Mouse (Mus musculus) left cerebral cortex, postnatal 4 days (tissue): Measurements from ENCODE around the gene Cfap57. TPM values are rescaled to one million over a fixed set of nuclear protein-coding genes. Genes with fewer than 3 reads are reported as not detected.

Experiments used
- DNase-seq: peaks from one replicate; pipeline ENCODE4 v3.0.0-alpha.2; 2022
- intact Hi-C: fragments of 180-260 bp; cut with DNase I; formaldehyde crosslinking; loops from one replicate; pipeline ENCODE4 v1.15.1; 2025
- total RNA-seq, 2 experiments: library from RNA; stranded (reverse); gene quantifications; 2 replicates each; pipeline ENCODE4 v1.2.3; 2021

Cfap57 gene
- total RNA-seq, result 1 to 10 TPM in 1 of 2 experiments, under 1 TPM in 1; 0.97 to 1.3 TPM

- intact Hi-C loops, result no loop called here
- peak; percentile 88 for DNase-seq
Measured at GRCm38 (mm10) chr4:118620279-118620966, at the start of gene Cfap57, which contains the start of gene Ebna1bp2. Cfap57 (minus strand) TSS chr4:118620777. Ebna1bp2 (plus strand) TSS chr4:118620799.

GRCm38 (mm10) chr4:118658652-118659051, 38.1 kb upstream of the Cfap57 start, which contains the start of gene Olfr62:
Olfr62 (plus strand) TSS chr4:118658952.
- intact Hi-C loops, result no loop called here

GRCm38 (mm10) chr4:118645234-118645633, 24.7 kb upstream of the Cfap57 start:
- intact Hi-C loops, result loop anchor here (5.0 kb wide), 1 partner anchor 347 kb away; no protein-coding TSS in a partner anchor

More at GRCm38 (mm10) chr4:118658652-118659051, 38.1 kb upstream of the Cfap57 start, which contains the start of gene Olfr62:
- DNase-seq, result no peak

GRCm38 (mm10) chr4:118642346-118643190, 22.0 kb upstream of the Cfap57 start:
- intact Hi-C loops, result no loop called here
- DNase-seq, result peak; percentile 17

More at GRCm38 (mm10) chr4:118645234-118645633, 24.7 kb upstream of the Cfap57 start:
- peak; percentile 64 for DNase-seq

DNA sequence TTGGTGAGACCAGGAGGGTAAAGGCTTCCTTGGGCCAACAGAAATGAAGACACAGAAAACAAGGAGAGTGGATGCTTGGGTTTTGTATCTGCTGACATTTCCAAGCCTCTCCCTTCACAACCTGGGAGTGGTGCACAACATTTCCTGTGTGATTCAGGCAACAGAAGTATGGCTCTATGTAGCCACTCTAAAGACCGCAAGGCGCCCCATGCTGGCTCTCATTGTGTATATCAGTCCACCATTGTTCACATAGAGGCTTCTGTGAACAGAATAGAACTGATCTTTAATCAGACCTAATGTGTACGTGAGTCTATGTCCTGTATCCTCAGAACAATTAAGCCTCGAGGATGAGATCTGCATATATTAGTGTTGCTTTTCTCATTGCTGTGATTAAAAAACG, 9.7 kb upstream of the Cfap57 start:
- intact Hi-C loops, result no loop called here
- DNase-seq, result no peak

- intact Hi-C loops, result no loop called here
- no peak for DNase-seq
Measured at GRCm38 (mm10) chr4:118621781-118622180, 1.2 kb upstream of the Cfap57 start.

GRCm38 (mm10) chr4:118620967-118621320, 367 bp upstream of the Cfap57 start:
- intact Hi-C loops, result no loop called here
- no peak for DNase-seq

- DNase-seq, result peak; percentile 42
- intact Hi-C loops, result no loop called here
Measured at GRCm38 (mm10) chr4:118615412-118615811, 5.2 kb downstream of the Cfap57 start.

DNA sequence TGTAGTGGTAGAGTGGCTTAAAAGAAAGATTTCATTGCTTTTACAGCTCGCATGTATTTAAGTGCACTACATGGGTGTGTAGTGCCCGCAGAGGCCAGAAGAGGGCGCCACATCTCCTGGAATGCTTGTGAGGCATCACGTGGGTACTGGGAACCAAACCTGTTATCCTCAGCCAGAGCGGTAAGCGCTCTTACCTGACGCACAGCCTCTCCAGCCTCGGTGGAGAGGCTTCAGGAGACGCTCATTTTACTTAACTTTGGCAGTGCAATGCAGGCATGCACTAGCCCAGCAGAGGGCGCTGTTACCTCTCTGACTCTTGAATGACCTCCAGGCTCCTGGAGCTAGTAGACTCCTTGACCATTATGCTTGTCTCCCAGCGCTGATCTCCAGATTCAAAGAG, 8.0 kb downstream of the Cfap57 start:
- intact Hi-C loops, result no loop called here
- DNase-seq, result peak; percentile 50

GRCm38 (mm10) chr4:118609836-118610235, 10.7 kb downstream of the Cfap57 start:
- intact Hi-C loops, result no loop called here

DNA sequence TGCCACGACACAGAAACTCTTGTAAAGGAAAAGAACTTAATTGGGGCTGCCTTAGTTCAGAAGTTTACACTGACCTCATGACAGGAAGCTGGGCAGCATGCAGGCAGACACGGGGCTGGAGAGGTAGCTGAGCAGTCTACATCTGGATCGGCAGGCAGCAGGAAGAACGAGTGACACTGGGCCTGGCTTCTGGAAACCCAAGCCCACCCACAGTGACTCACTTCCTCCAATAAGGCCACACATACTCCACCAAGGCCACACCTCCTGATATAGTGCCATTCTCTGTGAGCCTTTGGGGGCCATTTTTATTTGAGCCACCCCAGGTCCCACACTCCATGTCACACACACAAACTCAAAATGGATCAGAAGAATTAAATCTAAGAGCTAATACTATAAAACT, 16.5 kb downstream of the Cfap57 start:
- no peak for DNase-seq
- intact Hi-C loops, result no loop called here

More at GRCm38 (mm10) chr4:118609836-118610235, 10.7 kb downstream of the Cfap57 start:
- DNase-seq, result no peak

DNA sequence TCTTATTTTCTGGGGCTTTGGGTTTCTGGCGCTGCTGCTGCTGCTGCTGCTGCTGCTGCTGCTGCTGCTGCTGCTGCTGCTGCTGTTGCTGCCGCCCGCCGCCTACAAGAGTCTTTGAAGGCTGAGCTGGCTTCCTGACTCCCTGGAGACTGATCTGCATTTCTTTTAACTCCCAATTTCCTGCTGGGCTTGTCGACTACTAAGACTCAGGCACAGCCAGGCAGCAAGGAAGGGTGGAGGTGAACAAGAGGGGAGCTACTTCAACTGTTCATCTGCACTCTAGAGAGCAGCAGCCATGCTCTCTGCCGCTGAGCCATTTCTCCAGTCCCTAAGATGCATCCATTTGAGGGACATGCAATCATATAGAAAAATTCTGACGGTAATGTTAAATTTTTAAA, 30.8 kb downstream of the Cfap57 start:
- DNase-seq, result no peak
- intact Hi-C loops, result no loop called here

DNA sequence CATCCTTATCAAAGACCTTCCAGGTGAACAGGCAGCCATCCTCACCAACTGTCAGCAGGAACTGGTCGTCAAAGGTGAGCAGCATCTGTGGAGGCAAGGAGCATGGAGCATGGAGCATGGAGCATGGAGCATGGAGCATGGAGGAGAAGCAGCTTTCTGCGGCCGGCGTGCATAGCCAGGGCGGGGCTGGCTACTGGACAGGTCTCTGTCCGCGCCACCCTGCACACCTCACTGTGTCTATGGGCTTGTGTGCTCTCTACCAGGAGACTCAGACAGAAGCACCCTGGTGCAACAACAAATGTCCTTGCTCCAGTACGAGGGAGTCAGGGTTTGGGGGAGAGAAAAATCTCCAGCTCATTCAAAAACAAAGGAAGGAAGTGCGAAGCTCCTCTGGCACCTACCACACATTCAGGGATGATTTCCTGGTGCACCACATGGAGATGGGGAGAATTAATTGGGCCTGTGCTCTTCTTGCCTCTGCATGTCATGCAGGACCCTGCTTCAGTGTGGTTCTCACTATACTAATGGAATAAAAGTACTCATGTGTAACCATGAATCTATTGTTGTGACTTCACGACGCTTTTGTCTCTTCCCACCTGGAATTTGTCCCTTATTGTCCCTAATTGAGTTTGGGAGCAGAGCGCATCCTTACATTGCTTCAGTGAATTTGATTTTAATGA, 31.4 kb downstream of the Cfap57 start:
- intact Hi-C loops, result no loop called here
- DNase-seq, result no peak

- no peak for DNase-seq
Measured at GRCm38 (mm10) chr4:118582629-118583028, 37.9 kb downstream of the Cfap57 start.

DNA sequence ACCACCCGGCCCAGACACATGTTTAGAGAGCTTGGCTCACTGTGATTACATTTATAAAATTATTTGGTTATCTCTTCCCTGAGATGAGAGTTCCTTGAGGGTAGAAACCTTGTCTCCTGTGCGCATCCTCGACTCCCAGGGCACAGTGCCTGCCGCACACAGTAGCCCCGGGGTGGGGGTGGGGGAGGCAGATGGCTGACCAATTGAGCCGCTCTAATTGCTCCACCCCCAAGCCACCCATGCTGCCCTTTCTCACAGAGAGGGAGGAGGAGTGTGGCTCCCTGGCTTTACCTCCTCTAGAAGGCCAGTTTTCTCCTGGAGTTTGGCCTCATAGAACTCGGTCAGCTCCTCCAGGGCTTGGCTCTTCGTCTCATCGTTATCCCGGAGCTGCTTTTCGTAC, 39.1 kb downstream of the Cfap57 start:
- peak; percentile 72 for DNase-seq
- intact Hi-C loops, result no loop called here

More at GRCm38 (mm10) chr4:118582629-118583028, 37.9 kb downstream of the Cfap57 start:
- intact Hi-C loops, result no loop called here

- DNase-seq, result peak; percentile 66
- intact Hi-C loops, result no loop called here
Measured at GRCm38 (mm10) chr4:118579313-118579712, 41.3 kb downstream of the Cfap57 start.

GRCm38 (mm10) chr4:118576097-118576496, 44.5 kb downstream of the Cfap57 start:
- DNase-seq, result peak; percentile 94
- intact Hi-C loops, result no loop called here

DNA sequence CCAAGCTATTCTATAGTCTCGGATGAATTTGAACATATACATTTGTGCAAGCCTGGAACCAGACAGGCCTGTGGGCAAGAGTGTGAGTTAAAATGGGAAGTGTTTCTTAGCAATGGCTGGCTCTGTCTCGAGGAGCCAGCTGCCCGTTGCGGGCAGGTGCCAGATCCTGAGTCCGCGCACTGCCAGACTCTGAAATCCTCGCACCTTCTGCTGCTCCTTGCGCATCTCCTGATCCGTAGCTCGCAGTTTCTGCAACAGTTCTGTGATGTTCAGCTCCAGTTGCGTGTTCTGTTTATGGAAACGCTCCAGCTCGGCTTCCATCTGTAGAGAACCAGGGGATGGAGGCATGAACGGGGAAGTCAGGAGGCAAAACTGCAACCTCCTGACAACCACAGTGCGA, 49.1 kb downstream of the Cfap57 start:
- intact Hi-C loops, result loop anchor here (5.0 kb wide), 1 partner anchor 134 kb away; the partner anchor contains the start of gene Cdc20
- DNase-seq, result peak; percentile 30

DNA sequence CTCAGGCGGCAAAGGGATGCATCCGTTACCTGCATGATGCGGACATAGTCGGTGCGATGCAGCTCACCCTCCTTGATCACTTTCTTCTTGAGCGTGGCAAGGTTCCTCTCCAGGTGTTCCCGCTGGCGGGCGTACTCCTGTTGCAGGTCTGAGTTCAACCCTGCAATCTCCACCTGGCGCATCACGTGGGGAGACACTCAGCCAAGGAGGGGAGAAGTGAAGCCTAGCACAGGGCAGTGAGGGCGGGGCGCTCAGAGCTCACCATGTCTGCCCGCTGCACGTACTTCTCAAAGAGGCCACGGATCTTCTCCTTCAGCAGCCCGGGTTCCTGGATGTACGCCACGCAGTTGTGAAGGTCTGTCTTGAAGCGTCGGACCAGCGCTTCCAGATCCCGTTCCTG, 51.3 kb downstream of the Cfap57 start:
- intact Hi-C loops, result no loop called here
- DNase-seq, result no peak

GRCm38 (mm10) chr4:118568709-118569108, 51.9 kb downstream of the Cfap57 start:
- no peak for DNase-seq
- intact Hi-C loops, result no loop called here

GRCm38 (mm10) chr4:118566161-118566676, 54.4 kb downstream of the Cfap57 start:
- DNase-seq, result peak; percentile 38
- intact Hi-C loops, result no loop called here
